Mouse (Mus musculus) embryonic facial prominence, embryonic 12.5 days (tissue): ENCODE measurements around the gene Cdkn3. TPM values are rescaled to one million over a fixed set of nuclear protein-coding genes. Genes with fewer than 3 reads are reported as not detected.
"Not testable (repeated sequence)": the region's sequence is repeated elsewhere in the genome, so short reads cannot be mapped to it uniquely, and the experiment has no call there.

Source experiments
- ATAC-seq: fragments of 200-750 bp; cut with Nextera tagmentation; 2 replicates; pipeline ENCODE4 v1.8.0; 2017; ENCODE audit not compliant: insufficient number of reproducible peaks, insufficient read depth, low FRiP score, low TSS enrichment
- H3K27ac ChIP-seq: fragments of 300-500 bp; sonication (generic); 2 replicates; pipeline ENCODE4 v1.5.1; 2016; ENCODE audit warnings: mild to moderate bottlenecking
- H3K27me3 ChIP-seq: fragments of 300-500 bp; sonication (generic); 2 replicates; pipeline ENCODE4 v1.6.1; 2016; ENCODE audit warnings: mild to moderate bottlenecking, moderate library complexity
- H3K36me3 ChIP-seq: fragments of 300-500 bp; sonication (generic); 2 replicates; pipeline ENCODE4 v1.6.1; 2016; ENCODE audit warnings: mild to moderate bottlenecking
- H3K4me1 ChIP-seq: fragments of 300-500 bp; sonication (generic); 2 replicates; pipeline ENCODE4 v1.6.1; 2016
- H3K4me2 ChIP-seq: fragments of 300-500 bp; sonication (generic); replicated peaks from 2 replicates; pipeline ENCODE4 v1.6.1; 2016; ENCODE audit warnings: mild to moderate bottlenecking, moderate library complexity
- H3K4me3 ChIP-seq: fragments of 300-500 bp; sonication (generic); 2 replicates; pipeline ENCODE4 v1.5.1; 2016; ENCODE audit warnings: mild to moderate bottlenecking
- H3K9ac ChIP-seq: fragments of 300-500 bp; sonication (generic); 2 replicates; pipeline ENCODE4 v1.6.1; 2016; ENCODE audit warnings: mild to moderate bottlenecking, moderate library complexity
- H3K9me3 ChIP-seq: fragments of 300-500 bp; sonication (generic); 2 replicates; pipeline ENCODE4 v1.6.1; 2016; ENCODE audit warnings: mild to moderate bottlenecking, moderate library complexity
- WGBS: fragments of 180-500 bp; shearing (Covaris S2); methylation state at CpG from one replicate; pipeline ENCODE4 v1.1.7; 2016; 5-methylcytosine and 5-hydroxymethylcytosine counted together
- polyA plus RNA-seq: library from polyadenylated mRNA; unstranded; fragments of >200 nt; fragmentation: Nextera tagmentation; extraction: Ambion mirVana; gene quantifications from 2 replicates; pipeline ENCODE4 v1.2.1, GENCODE M21; 2016

Gene Cdkn3
- polyA plus RNA-seq, 1 experiment from 2014 or later, result 42.0 TPM

- ATAC-seq, H3K4me2 ChIP-seq, H3K9ac ChIP-seq, H3K27ac ChIP-seq, H3K9me3 ChIP-seq, H3K4me3 ChIP-seq, H3K27me3 ChIP-seq, H3K36me3 ChIP-seq, H3K4me1 ChIP-seq: not testable (repeated sequence)
- 72% methylated on average over 10 of the region's 10 CpGs for WGBS
These were observed 6.0 kb upstream of the Cdkn3 start for GRCm38 (mm10) chr14:46754371-46754770.

GRCm38 (mm10) chr14:46755851-46756250 is 4.5 kb upstream of the Cdkn3 start:
- H3K27ac ChIP-seq, result no peak overlapping the region
- H3K4me1 ChIP-seq, result no peaks in the 10 kb centered on the region
- H3K27me3 ChIP-seq, result no peaks in the 10 kb centered on the region
- no peak overlapping the region for H3K4me2 ChIP-seq
- H3K9ac ChIP-seq, result no peak overlapping the region
- no peak overlapping the region for H3K4me3 ChIP-seq
- 90% methylated on average over 8 of the region's 8 CpGs for WGBS
- no peaks in the 10 kb centered on the region for H3K9me3 ChIP-seq
- no peaks in the 10 kb centered on the region for H3K36me3 ChIP-seq
- no peak for ATAC-seq

DNA sequence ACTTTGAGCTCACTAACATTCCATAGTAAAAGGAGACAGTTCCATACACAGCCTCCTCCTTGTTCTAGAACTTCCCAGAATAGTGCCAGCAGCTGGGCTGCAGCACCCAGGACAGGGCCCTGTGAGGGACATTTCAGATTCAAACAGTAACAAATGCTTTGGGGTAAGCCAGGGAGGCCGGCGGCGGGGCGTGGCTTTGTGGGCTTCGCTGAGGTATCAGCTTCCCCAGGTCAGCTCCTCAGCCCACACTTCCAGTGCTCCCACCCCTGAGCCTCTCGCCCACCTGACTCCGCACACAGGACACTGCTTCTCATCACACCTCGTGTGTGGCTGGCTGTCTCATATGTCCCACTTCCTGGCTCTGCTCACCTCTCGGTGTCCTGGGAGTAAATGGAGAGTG is 2.6 kb upstream of the Cdkn3 start:
- H3K4me2 ChIP-seq, result no peak overlapping the region
- H3K27me3 ChIP-seq, result no peaks in the 10 kb centered on the region
- H3K4me3 ChIP-seq, result no peak overlapping the region
- no peak overlapping the region for H3K27ac ChIP-seq
- no peak overlapping the region for H3K9ac ChIP-seq
- no peaks in the 10 kb centered on the region for H3K9me3 ChIP-seq
- peaks cover 9% of the 10 kb centered on the region for H3K4me1 ChIP-seq
- WGBS, result 63% methylated on average over 9 of the region's 9 CpGs
- ATAC-seq, result no peak
- H3K36me3 ChIP-seq, result no peaks in the 10 kb centered on the region

GRCm38 (mm10) chr14:46759970-46760354 is 379 bp upstream of the Cdkn3 start:
- ATAC-seq, result no peak; the same call in 1 of the 2 replicates

DNA sequence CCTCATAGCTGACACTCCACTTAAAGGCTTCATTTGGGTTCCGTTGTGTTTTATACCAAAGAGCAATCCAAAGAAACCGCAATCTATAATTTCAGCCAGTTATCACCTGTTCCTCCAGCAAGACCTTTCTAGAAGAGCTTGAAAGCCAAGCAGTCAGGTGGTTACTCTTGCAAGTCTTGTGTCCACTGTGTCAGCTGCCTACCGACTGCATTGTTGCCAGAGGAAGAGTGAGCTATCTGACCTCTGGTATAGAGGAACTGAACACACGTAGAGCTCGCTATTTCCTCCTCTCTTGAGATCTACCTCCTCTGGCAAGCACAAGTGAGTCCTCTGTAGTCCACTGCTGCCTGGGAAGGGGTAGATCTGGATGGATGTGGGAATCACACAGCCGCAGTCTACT is 845 bp downstream of the Cdkn3 start:
- Histone ChIP-seq H3K27ac (no peak overlapping the region), H3K4me3 (peak overlapping the region; percentile 73)

More at GRCm38 (mm10) chr14:46759970-46760354, 379 bp upstream of the Cdkn3 start:
- no peak overlapping the region for H3K27ac ChIP-seq
- peak overlapping the region; percentile 81 for H3K4me2 ChIP-seq
- 2% methylated on average over 7 of the region's 7 CpGs for WGBS
- no peak overlapping the region for H3K9ac ChIP-seq
- no peaks in the 10 kb centered on the region for H3K36me3 ChIP-seq
- H3K4me3 ChIP-seq, result peak overlapping the region; percentile 73
- H3K9me3 ChIP-seq, result no peaks in the 10 kb centered on the region
- H3K27me3 ChIP-seq, result no peaks in the 10 kb centered on the region
- peaks cover 9% of the 10 kb centered on the region for H3K4me1 ChIP-seq

GRCm38 (mm10) chr14:46767116-46767515 is 6.8 kb downstream of the Cdkn3 start:
- Histone ChIP-seq H3K9me3 (no peaks in the 10 kb centered on the region), H3K4me3 (no peak overlapping the region), H3K36me3 (peaks cover 19% of the 10 kb centered on the region), H3K27ac (no peak overlapping the region), H3K27me3 (no peaks in the 10 kb centered on the region), H3K9ac (no peak overlapping the region), H3K4me1 (no peaks in the 10 kb centered on the region), H3K4me2 (no peak overlapping the region)
- no peak for ATAC-seq
- WGBS, result 92% methylated on average over 12 of the region's 12 CpGs

More for the DNA sequence above, 845 bp downstream of the Cdkn3 start:
- no peak for ATAC-seq
- Histone ChIP-seq H3K4me2 (peak overlapping the region; percentile 81), H3K4me1 (peaks cover 9% of the 10 kb centered on the region), H3K27me3 (no peaks in the 10 kb centered on the region), H3K9ac (peak overlapping the region; percentile 71; the same call in 1 of the 2 replicates), H3K36me3 (peaks cover 3% of the 10 kb centered on the region; the same call in 1 of the 2 replicates), H3K9me3 (no peaks in the 10 kb centered on the region)
- 50% methylated on average over 6 of the region's 6 CpGs for WGBS

- Histone ChIP-seq H3K4me1 (no peaks in the 10 kb centered on the region), H3K27me3 (no peaks in the 10 kb centered on the region), H3K9me3 (no peaks in the 10 kb centered on the region), H3K4me2 (no peak overlapping the region), H3K27ac (no peak overlapping the region), H3K4me3 (no peak overlapping the region), H3K9ac (no peak overlapping the region), H3K36me3 (peaks cover 34% of the 10 kb centered on the region)
- ATAC-seq, result no peak
- WGBS, result 90% methylated on average over 6 of the region's 6 CpGs
These were observed 9.7 kb downstream of the Cdkn3 start for GRCm38 (mm10) chr14:46770036-46770435.

DNA sequence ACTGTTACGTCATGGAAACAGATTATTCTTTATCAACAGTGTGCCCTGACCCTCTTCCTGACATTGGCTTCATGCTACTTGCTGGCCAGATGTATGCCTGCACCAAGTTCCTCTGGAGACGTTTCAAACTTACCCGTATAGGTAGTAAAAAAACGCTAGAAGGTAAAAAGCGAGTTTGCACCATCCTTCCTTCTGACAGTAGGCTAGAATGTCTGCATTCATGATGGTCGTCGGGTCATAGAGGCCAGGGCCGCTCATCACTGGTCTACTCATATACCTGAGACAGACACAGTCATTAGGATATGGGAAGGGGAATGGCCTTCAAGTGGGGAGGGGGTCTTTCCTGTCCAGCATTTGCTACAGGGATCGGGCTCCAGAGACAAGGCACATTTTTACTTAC is 18.4 kb downstream of the Cdkn3 start:
- peaks cover 78% of the 10 kb centered on the region for H3K36me3 ChIP-seq
- no peak overlapping the region for H3K4me3 ChIP-seq
- H3K4me2 ChIP-seq, result no peak overlapping the region
- no peak overlapping the region for H3K27ac ChIP-seq
- H3K27me3 ChIP-seq, result no peaks in the 10 kb centered on the region
- WGBS, result 98% methylated on average over 9 of the region's 9 CpGs
- H3K4me1 ChIP-seq, result no peaks in the 10 kb centered on the region
- H3K9me3 ChIP-seq, result 0 out of 2 replicates have a peak, but pooled peaks cover 4% of the 10 kb centered on the region
- ATAC-seq, result no peak
- no peak overlapping the region for H3K9ac ChIP-seq

- 94% methylated on average over 7 of the region's 7 CpGs for WGBS
- no peaks in the 10 kb centered on the region for H3K27me3 ChIP-seq
- H3K36me3 ChIP-seq, result peaks cover 74% of the 10 kb centered on the region
- H3K9ac ChIP-seq, result no peak overlapping the region
- ATAC-seq, result no peak
- no peak overlapping the region for H3K4me2 ChIP-seq
- H3K27ac ChIP-seq, result no peak overlapping the region
- no peak overlapping the region for H3K4me3 ChIP-seq
- no peaks in the 10 kb centered on the region for H3K4me1 ChIP-seq
- 0 out of 2 replicates have a peak, but pooled peaks cover 4% of the 10 kb centered on the region for H3K9me3 ChIP-seq
These were observed 18.9 kb downstream of the Cdkn3 start for GRCm38 (mm10) chr14:46779217-46779616.

DNA sequence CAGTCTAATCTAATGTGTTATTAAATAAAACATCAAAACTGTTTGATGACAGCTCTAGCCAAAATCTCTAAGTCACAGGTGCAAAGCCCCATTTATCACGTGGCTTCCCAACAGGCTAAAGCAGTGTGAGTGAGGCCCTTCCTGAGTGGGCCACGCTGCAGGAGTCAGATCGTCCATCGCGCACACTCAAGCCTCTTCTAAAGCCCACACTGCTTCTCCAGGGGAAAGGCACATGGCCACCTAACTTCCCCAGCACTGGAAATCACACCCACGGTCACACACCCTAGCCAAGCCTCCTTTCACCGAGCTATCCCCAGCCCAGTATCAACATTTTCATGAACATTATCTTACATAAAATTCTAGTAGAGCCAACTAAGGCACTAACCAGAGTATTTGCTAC is 20.7 kb downstream of the Cdkn3 start:
- no peak overlapping the region for H3K4me2 ChIP-seq
- no peak overlapping the region for H3K4me3 ChIP-seq
- no peak overlapping the region for H3K9ac ChIP-seq
- peaks cover 2% of the 10 kb centered on the region; the same call in 1 of the 2 replicates for H3K4me1 ChIP-seq
- no peak for ATAC-seq
- WGBS, result 93% methylated on average over 7 of the region's 7 CpGs
- H3K9me3 ChIP-seq, result 0 out of 2 replicates have a peak, but pooled peaks cover 4% of the 10 kb centered on the region
- H3K27me3 ChIP-seq, result no peaks in the 10 kb centered on the region
- no peak overlapping the region for H3K27ac ChIP-seq
- peaks cover 59% of the 10 kb centered on the region for H3K36me3 ChIP-seq

GRCm38 (mm10) chr14:46782187-46782828 is 22.0 kb downstream of the Cdkn3 start:
- 83% methylated on average over 8 of the region's 8 CpGs for WGBS
- Histone ChIP-seq H3K4me1 (peaks cover 11% of the 10 kb centered on the region; the same call in 1 of the 2 replicates), H3K9me3 (0 out of 2 replicates have a peak, but pooled peaks cover 4% of the 10 kb centered on the region), H3K4me2 (no peak overlapping the region), H3K36me3 (peaks cover 50% of the 10 kb centered on the region), H3K27ac (no peak overlapping the region), H3K9ac (no peak overlapping the region), H3K4me3 (no peak overlapping the region), H3K27me3 (no peaks in the 10 kb centered on the region)
- ATAC-seq, result no peak

GRCm38 (mm10) chr14:46783327-46783926 is 23.1 kb downstream of the Cdkn3 start:
- Histone ChIP-seq H3K27me3 (no peaks in the 10 kb centered on the region), H3K9me3 (0 out of 2 replicates have a peak, but pooled peaks cover 4% of the 10 kb centered on the region), H3K4me1 (peaks cover 12% of the 10 kb centered on the region; the same call in 1 of the 2 replicates), H3K27ac (no peak overlapping the region), H3K9ac (no peak overlapping the region), H3K4me2 (no peak overlapping the region), H3K36me3 (peaks cover 39% of the 10 kb centered on the region), H3K4me3 (no peak overlapping the region)
- ATAC-seq, result no peak
- WGBS, result 76% methylated on average over 10 of the region's 10 CpGs
